Mouse (Mus musculus): ENCODE data around the gene Mier1. TPM values are rescaled to one million over a fixed set of nuclear protein-coding genes. Genes with fewer than 3 reads are reported as not detected.
"Not testable (repeated sequence)": the region's sequence is repeated elsewhere in the genome, so short reads cannot be mapped to it uniquely, and the experiment has no call there.

Mier1 gene
- total RNA-seq, 4 experiments from 2014 or later, result 41.5 to 53.8 (median 48.3) TPM

DNA sequence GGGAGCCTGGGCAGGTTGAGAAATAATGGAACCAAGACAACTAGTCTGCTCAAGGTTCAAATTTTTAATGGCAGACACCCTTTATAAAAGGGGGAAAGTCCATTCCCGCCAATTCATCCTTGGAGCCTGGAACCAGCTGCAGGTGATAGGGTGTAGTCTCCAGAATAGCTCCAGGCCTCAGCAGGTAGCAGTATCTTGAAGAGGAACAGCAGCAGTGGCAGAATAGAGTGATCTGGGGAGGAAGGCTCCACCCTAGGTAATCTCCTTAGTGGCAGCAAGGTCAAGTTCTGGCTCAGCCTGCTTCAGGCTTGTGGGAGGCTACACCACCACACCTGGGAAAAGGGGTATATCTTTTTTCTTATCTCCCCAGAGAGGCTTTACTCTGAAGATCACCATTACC, 52.0 kb downstream of the Mier1 start:
- DNase-seq (ENCODE audit: low spot score in 2 of 2), result not testable (repeated sequence)

DNA sequence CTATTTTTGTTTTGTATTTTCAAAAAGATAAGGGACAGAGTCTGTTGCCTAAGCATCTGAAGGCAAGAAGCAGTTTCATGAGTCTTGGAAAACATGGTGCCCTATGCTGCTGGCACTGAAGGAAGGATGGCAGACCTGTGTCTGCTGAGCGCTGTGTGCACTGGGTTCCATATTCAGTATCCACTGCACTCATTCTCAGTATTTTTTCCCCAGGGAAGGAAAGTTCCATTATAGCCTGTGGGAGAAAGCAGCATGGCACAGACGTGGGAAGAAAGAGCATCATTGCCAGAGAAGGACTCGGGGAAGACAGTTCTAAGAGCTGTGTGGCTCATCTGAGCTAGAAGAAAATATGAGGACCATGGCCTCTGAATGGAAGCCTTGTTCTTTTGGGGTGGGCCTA, 57.1 kb downstream of the Mier1 start:
- peak in 1 of 2 experiments; percentile 19 for DNase-seq (ENCODE audit: low spot score in 2 of 2)

DNA sequence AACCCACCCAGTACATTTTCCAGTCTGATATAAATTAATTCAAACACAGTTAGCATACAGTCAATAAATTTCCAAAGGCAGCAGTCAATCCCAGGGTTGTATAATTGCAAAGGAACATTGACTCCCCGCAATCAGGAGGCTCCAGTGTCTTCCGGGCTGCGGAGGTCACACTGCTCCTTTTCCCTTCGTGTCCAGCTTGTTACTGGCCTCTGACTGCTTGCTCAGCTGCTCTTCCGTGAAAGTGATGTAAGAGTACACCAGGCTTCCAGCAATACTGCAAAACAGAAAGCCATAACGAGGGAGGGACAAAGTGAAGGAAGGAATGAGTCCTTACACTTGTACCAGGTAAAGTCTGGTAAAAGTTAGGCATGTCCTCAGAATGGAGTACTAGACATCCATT, 59.3 kb downstream of the Mier1 start:
- no peak for DNase-seq (ENCODE audit: low spot score in 2 of 2)

DNA sequence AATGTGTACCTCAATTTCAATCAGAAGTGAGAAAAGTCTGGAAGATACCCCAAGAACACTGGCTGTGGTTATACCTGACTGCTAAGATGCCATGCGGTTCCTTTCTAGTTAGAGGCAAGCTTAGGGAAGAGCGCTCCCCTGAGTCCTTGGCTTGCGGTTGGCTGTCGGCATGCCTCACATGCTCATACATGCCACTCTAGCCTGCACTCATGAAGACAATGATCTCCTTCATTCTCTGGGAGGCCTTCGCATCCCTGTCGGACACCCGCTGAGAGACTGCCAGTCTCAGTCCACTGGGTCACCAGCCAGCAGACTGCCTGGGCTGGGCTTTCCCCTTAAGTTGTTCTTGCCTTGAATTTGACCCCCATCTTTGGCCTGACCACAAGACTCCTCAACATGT, 59.8 kb downstream of the Mier1 start:
- no peak for DNase-seq (ENCODE audit: low spot score in 2 of 2)

DNA sequence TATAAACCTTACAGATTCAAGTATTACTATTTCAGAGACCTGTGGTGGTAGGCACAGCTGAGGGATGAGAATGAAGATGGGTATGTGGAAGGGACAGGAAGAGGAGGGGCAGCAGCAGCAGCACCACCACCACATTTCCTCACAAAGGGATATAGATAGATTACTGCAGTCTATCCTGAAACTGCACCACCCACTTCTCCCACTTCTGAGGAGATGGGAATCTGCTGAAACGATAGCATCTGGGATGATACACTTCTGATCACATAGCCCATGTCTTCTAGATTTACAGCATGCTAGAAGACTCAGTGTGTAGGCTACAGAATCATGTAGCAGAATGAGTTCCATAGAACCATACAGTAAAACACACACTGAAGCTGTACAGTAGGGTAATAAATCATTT, 63.5 kb downstream of the Mier1 start:
- no peak for DNase-seq (ENCODE audit: low spot score in 2 of 2)

DNA sequence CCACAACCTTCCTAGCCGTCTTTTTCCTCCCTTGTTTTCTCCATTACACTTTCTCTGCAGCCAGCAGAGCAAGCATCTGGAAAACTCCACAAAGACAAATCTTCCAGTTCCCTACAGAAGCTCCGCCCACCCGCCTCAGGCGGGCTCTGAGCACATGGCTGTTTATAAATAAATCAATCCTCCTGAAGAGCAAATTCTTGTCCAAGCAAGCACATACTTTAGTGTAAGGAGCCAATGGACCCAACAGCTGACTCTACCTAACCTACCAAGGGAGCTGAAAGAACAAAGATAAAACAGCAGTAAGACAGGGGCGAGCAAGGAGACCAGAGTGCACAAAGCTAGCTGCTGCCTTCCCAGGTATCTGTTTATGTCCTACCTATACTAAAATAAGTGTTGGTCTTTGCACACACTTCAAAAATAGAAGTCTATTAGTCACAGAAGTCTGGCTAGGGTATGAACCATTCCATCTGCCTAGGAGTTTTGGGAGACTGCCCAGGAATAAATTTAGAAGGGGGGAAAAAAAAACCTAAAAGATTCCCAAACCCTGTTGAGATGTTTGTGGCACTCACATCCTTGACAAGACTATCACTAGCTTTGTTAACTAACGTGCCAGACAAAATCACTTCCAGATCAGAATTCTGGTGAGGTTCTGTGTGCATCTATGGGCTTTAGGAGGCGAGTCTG, 64.6 kb downstream of the Mier1 start:
- DNase-seq (ENCODE audit: low spot score in 2 of 2), result peak in 1 of 2 experiments; percentile 70

DNA sequence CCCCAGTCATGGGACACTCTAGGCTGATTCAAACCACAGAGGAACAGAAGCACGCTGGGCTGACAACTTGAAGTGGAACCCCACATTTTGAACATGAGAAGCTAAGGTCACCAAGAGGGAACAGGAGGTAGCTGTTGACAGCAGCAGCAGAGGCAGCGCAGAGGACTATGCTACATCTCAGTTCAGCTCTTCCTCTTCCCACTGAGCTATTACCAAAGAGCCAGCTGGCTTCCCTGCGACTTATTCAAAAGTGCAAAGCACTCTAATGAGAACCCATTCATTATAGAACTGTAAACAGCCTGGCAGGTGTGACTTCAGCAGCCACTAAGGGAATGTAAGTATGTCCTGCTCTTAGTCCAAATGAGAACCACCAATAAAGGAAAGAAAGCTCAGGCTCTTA, 65.4 kb downstream of the Mier1 start:
- DNase-seq (ENCODE audit: low spot score in 2 of 2), result peak in 1 of 2 experiments; percentile 12

DNA sequence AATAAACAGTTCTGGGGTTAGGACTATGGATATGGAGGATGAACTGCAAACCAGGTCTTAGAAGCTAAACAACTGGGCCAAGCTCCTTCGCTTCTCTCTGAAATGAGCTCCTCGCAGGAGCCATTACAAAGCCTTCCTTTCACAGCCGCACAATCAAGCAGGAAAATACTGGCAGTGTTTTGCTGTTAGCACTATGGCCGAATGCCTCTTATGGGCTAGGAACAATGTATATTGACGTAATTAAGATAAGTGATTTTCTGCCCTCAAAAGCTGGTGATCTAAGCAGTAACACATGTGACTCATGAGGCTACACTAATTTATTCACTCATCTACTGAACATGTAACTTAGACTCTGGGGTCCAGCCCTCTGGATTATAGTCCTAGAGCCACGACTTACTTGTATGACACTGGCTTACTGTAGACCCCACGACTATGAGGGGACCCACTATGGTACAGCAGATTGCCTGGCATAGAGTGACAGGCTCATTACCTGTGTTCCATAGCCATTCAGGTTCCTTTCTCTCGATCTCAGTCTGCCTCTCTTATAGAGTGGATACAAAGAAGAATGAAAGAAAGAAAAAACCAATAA, 66.2 kb downstream of the Mier1 start:
- no peak for DNase-seq (ENCODE audit: low spot score in 2 of 2)

DNA sequence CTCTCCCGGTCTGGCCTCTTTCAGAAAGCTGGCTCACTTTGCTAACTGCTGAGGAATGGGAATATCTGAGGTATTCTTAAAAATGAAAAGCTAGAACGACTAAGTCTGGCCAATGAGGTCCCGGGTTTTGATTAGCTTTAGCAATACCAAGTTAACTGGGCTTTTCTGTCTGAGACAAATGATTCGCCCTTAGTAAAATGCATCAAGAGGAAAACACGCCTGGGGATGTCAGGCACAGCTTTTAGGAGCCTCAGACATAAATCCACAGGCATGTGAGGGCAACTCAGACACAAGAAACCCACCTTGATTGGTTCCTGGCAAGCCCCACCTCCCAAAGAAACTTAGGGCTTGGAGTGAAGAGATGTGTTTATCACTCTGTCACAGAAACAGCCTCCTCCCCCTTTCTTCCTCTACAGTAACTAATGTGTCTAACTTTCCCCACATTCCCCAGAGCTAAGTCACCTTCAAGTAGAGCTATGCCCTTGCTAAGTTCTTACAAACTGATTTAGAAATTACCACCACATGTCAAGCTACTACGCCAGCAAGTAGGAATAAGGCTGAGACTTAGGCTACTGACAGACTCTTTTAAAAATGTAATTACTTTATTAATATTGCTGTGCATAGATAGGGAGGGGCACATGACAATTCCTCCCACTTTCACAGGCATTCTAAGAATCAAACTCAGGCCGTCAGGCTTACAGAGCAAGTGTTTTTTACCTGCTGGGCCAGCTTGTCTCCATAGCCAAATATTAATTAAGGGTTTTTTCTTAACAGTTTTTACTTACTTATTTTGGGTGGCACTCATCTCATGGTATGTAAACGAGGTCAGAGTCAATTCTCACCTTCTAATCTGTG, 74.8 kb downstream of the Mier1 start:
- no peak for DNase-seq (ENCODE audit: low spot score in 2 of 2)

DNA sequence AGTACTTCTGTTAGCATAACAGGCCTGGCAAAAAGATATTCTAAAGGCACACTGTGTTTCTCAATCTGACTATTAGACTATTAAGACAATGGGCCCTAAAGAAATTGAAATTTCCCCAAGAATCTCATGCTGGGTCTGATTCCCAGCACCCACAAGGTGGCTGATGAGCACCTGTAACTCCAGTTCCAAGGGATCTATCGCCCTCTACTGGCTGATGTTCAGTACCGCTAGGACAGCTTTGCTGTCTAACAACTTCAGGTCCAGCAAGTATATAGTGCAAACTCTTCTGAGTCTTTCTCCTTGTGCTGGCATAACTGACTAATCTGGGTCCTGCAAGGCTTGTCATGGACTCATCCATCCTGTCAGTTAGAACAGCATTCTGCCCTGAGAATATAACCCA, 78.2 kb downstream of the Mier1 start:
- no peak for DNase-seq (ENCODE audit: low spot score in 2 of 2)

DNA sequence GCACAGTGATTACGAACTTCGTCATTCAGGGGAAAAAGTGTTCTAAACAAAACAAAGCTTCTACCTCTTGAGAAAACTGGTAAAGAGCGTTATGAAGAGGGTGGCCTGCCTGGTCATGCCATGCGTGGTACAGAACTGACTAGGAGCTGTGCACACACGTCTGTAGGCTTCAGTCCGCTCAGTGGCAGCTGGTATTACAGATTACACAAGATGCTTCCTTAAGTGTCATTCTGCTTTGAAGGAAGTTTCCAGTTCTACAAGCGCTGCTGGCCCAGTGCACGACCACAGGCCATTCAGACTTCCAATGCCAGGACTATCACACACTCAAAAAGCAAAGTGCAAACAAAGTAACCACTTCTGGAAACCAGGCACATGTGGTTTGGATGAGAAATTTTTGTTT, 83.2 kb downstream of the Mier1 start:
- DNase-seq (ENCODE audit: low spot score in 2 of 2), result no peak

DNA sequence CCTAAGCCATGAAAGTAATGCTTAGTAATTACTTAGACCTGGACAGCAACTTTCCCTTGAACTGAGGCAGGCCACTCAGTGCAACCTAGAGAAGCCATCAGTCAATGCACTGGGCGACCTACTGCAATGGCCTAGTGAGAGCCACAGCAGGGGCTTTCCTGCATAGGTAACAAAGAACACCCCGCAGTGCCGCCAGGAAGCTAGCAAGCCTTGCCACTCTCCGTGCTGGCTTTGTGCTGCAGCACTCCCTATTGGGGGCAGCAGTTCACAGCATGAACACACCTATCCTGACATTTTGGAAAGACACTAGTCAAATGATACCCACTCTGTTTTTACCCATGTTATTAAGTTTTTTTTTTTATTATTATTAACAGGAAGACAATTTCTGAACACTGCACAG, 84.9 kb downstream of the Mier1 start:
- no peak for DNase-seq (ENCODE audit: low spot score in 2 of 2)

DNA sequence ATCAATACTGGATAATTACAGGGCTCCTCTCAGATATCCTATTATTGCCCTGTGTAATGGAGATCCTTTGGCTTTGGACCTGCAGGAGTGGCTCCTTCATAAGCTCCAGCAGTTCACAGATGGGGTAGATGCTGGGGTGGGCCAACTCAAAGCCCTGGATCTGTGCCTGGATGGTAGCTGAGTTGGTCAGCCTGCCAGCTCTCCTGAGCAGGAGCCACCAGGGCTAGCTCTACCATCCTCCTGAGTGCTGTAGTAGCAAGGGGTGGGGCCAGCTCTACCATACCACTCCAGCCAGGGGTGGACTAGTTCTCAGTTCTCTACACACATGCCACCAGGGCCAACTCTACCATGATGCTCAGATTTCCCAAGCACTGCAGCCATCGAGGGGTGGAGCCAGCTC, 85.9 kb downstream of the Mier1 start:
- no peak for DNase-seq (ENCODE audit: low spot score in 2 of 2)

DNA sequence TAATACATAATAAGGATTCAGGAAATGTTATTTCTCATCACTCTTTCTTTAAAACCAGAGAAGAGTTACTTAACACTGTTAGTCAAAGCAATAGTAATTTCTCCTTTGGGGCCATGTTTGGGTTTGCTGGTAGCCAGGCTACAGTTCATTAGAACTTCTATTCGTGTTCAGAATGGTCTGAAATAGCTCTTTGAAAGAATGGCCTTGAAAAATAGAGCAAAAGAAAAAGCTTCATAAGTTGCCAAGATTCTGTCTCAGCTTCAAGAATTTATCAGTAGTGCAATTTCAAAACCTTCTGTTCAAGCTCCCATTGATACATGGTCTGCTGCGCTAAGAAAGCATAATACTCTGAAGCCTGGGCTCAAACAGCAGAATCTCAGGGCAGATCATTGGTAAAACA, 89.5 kb downstream of the Mier1 start:
- no peak for DNase-seq (ENCODE audit: low spot score in 2 of 2)

DNA sequence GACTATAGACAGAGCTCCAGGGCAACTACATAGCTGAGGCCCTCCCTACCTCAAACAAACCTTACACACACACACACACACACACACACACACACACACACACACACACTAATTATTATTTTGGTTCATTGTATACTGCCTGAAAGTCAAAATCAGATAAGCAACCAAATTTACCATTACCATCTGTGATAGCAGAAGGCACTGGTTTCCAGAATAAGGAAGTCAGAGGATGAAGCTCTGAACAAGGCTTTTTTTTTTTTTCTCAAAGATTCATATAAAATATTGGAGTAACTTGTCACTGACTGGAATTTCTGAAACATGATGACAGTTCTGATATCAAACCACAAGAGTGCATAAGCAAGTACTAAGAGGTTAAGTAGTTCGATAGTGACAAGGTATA, 94.4 kb downstream of the Mier1 start:
- DNase-seq (ENCODE audit: low spot score in 2 of 2), result no peak

DNA sequence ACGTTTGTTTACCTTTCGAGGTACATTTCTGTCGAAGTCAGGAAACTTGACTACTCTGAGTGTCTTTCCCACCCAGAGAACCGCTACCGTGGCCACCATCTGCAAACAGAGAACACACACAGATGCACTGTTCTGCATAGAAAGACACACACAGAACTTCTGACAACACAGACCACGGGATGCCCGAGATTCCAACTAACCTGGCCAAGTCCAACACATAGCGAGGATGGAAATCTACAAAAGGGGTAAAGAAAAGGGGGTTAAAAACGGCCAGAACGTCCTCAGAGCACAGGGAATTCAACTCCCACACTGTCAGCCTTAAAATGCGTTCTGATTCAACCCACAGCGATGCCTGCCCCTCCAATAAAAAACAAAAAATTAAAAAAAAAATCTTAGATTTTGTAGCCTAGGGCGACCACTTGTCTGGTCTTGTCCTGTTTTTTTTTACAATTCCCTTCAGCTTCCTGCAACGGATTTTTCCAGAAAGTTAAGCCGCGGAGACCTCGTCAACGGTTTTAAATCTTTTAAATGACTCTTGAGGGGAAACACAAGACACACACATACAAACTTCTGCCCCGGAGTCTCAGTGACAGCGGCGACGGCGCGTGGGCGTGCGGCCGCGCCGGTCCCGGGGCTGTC, 99.8 kb downstream of the Mier1 start:
- peak in 1 of 2 experiments; percentile 9 for DNase-seq (ENCODE audit: low spot score in 2 of 2)

DNA sequence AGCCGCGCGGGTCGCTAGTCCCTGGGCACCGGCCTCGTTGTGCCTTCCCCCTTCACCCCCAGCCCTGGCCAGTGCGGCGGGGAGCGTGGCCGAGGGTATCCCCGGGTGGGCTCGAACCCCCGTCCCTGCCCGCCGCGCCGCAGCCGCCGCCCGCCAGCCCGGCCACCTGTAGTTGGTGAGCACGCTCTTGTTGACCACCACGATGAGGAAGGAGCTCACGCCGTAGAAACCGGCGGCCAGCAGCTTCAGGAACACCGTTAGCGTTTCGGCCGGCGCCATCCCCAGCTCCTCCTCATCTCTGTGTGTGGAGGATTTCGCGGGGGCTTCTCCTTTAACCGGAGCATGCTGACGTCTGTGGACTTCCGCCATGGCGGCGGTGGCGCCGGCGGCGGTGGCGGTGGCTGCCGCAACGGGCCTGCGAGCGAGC, 100.3 kb downstream of the Mier1 start:
- DNase-seq (ENCODE audit: low spot score in 2 of 2), result peak; percentile 51 to 64

Other genes with a start within 250 kb of the Mier1 start
- gene Tctex1d1, start 135.8 kb upstream of the Mier1 start, total RNA-seq (2022), result under 1 TPM; 0.28 to 0.53 (median 0.37) TPM
- gene Insl5, start 87.5 kb upstream of the Mier1 start, total RNA-seq (2022), result 1 to 10 TPM in 3 of 4 experiments, under 1 TPM in 1; 1.00 to 2.7 (median 1.4) TPM
- 10 to 100 TPM; 12.4 to 17.1 (median 14.5) TPM for gene Wdr78, start 165 bp downstream of the Mier1 start, total RNA-seq (2022)
- 10 to 100 TPM in 3 of 4 experiments, 1 to 10 TPM in 1; 8.5 to 10.8 (median 10.5) TPM for gene Slc35d1, start 100.8 kb downstream of the Mier1 start, total RNA-seq (2022)
- gene 4921539E11Rik, start 176.5 kb downstream of the Mier1 start, total RNA-seq (2022), result not detected
- gene Oma1, start 199.4 kb downstream of the Mier1 start, total RNA-seq (2022), result 10 to 100 TPM in 2 of 4 experiments, 1 to 10 TPM in 2; 8.5 to 11.2 (median 10.2) TPM

Measured in left cerebral cortex, adult 8-10 months (tissue).